Mouse (Mus musculus): ENCODE measurements at regions not wholly inside any gene's neighbourhood (a gene's known extent, or its start where the extent isn't known, plus 50 kb on each side); places are given as distances from the start of the nearest gene placed in this dataset.

GRCm38 (mm10) chr9:115847289-115848074 lies 61.8 kb upstream of the Gadl1 start:
- no peak for TF ChIP-seq GATA1 (IDR thresholded peaks at IDR 0.05; ENCODE audit: borderline replicate concordance, low read length)
- no peak for TF ChIP-seq FLI1 (IDR thresholded peaks at IDR 0.05; ENCODE audit: low read length)
